Mouse (Mus musculus): ENCODE measurements around the gene Sfxn5.

GRCm38 (mm10) chr6:85206939-85207285, 126.3 kb downstream of the Sfxn5 start:
- TF ChIP-seq CTCF (IDR thresholded peaks at IDR 0.05; ENCODE audit: extremely low read depth, insufficient read depth, insufficient read length, insufficient replicate concordance) (no peak), POLR2A (IDR thresholded peaks at IDR 0.05; ENCODE audit: low read depth, low read length) (no peak)

Measured in spleen, adult 2 months (tissue).